Mouse (Mus musculus): ENCODE results near the gene E2f7.

Gene E2f7

GRCm38 (mm10) chr10:110782655-110783054, 37.4 kb downstream of the E2f7 start:
- peak; percentile 44 for DNase-seq

- DNase-seq, result no peak
These were observed 43.0 kb downstream of the E2f7 start for GRCm38 (mm10) chr10:110788049-110788752.

GRCm38 (mm10) chr10:110789683-110790082, 44.4 kb downstream of the E2f7 start:
- DNase-seq, result no peak

- no peak for DNase-seq
These were observed 48.0 kb downstream of the E2f7 start for GRCm38 (mm10) chr10:110793150-110793787.

GRCm38 (mm10) chr10:110794564-110795205, 49.4 kb downstream of the E2f7 start:
- peak; percentile 83 for DNase-seq

- DNase-seq, result no peak
These were observed 50.1 kb downstream of the E2f7 start for GRCm38 (mm10) chr10:110795206-110795796.

- DNase-seq, result no peak
These were observed 56.1 kb downstream of the E2f7 start for GRCm38 (mm10) chr10:110801296-110801695.

GRCm38 (mm10) chr10:110804279-110805024, 59.2 kb downstream of the E2f7 start:
- peak; percentile 55 for DNase-seq

GRCm38 (mm10) chr10:110805025-110805740, 59.9 kb downstream of the E2f7 start:
- DNase-seq, result peak; percentile 21

- DNase-seq, result peak; percentile 61
These were observed 61.2 kb downstream of the E2f7 start for GRCm38 (mm10) chr10:110806471-110806870.

- DNase-seq, result no peak
These were observed 65.3 kb downstream of the E2f7 start for GRCm38 (mm10) chr10:110810528-110810927.

GRCm38 (mm10) chr10:110811209-110811861, 66.1 kb downstream of the E2f7 start:
- no peak for DNase-seq

GRCm38 (mm10) chr10:110811862-110812225, 66.6 kb downstream of the E2f7 start:
- DNase-seq, result no peak

GRCm38 (mm10) chr10:110821139-110821538, 75.9 kb downstream of the E2f7 start:
- DNase-seq, result no peak

GRCm38 (mm10) chr10:110821692-110822091, 76.5 kb downstream of the E2f7 start:
- no peak for DNase-seq

GRCm38 (mm10) chr10:110832336-110832735, 87.1 kb downstream of the E2f7 start:
- peak; percentile 34 for DNase-seq

GRCm38 (mm10) chr10:110835115-110835806, 90.0 kb downstream of the E2f7 start:
- peak; percentile 34 for DNase-seq
